Mouse (Mus musculus): Measurements from ENCODE around the gene Mamdc2.

The Mamdc2 gene

GRCm38 (mm10) chr19:23297191-23297590 is 151.1 kb downstream of the Mamdc2 start:
- no peak for DNase-seq (ENCODE audit: low read depth in 1 of 2, low spot score in 2 of 2)

DNA sequence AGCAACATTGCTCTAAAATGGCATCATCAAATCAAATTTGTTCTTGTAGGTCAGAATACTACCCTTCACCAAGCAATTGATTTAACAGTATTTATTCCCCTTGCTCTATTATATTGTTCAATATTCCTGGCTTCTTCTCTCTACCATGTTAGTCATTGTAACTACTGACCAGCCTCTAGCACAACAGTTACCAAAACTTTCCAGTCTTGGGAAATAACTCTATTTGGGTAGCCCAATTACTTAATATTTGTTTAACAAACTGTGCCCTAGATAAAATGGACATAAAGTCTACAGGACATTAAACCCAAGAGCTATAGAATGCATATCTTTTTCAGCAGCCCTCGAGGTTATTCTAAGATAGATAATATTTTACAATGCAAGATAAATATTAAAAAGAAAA is 159.0 kb downstream of the Mamdc2 start:
- no peak for DNase-seq (ENCODE audit: low read depth in 1 of 2, low spot score in 2 of 2)

- no peak for DNase-seq (ENCODE audit: low read depth in 1 of 2, low spot score in 2 of 2)
Observed at GRCm38 (mm10) chr19:23281911-23282660, 166.2 kb downstream of the Mamdc2 start.

DNA sequence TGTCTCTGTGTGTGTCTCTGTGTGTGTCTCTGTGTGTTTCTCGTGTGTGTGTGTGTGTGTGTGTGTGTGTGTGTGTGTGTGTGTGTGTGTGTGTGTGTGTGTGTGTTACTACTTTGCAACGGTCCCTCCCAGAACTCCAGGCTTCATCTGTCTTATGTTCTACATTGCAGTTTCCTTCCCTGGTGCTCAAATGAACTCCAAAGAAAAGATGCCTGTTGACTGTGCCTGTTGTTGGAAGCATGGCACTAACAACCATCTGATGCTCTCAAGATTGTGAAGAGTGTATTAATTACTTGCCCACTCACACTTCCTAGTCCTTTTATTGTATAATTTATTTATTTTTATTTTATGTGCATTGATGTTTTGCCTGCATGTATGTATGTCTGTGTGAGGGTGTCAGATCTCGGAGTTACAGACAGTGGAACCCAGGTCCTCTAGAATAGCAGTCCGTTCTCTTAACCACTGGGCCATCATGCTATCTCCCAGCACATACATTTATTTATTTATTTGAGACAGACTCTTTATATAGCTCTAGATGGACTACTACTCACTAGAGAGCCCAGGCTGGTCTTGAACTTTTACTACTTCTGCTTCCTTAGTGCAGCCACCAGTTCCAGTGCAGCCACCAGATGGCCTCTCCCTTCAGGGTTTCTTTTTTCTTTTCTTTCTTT is 174.1 kb downstream of the Mamdc2 start:
- no peak for DNase-seq (ENCODE audit: low read depth in 1 of 2, low spot score in 2 of 2)

DNA sequence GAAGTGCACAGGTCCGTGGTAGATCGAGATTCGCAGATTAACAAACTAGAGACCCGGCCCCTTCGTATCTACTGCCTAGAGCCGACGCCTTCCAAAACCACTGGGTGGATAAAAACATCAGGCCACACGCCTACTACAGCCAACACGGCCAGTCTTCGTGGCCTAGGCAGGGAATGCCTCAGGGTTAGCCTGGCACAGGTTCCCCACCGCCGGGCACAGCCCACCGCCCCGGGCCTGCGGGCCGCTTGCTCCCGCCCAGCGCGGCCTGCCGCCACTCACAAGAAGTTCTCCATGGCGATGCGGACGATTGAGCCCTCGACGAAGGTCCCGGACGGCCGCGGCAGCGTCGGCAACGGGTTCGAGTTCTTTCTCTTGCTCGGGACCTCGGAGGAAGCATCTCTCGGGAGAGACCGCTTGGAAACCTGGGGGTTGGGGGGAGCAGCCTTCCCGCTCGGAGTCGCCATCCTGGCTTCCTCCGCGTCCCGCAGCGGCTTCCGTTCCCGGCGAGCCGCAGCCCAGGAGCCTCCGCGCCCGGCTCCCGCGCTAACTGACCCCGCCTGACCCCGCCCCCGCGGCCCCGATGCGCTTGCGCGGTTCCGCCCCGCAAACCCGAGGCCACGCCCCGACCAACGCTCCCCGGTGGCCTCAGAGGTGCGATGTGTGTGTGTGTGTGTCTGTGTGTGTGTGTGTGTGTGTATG is 174.7 kb downstream of the Mamdc2 start, which contains the start of gene Smc5:
TSS of gene Smc5 (minus strand) at position 543 of the 699 bp plus-strand sequence.
- DNase-seq (ENCODE audit: low read depth in 1 of 2, low spot score in 2 of 2) = peak; percentile 72 to 87

- DNase-seq (ENCODE audit: low read depth in 1 of 2, low spot score in 2 of 2) = no peak
Observed at GRCm38 (mm10) chr19:23256771-23257170, 191.5 kb downstream of the Mamdc2 start.

All from monocyte, adult 2 months (primary cell).